In genomic region chr5:44073634-44074033, GRCm38 (mm10) we compare ENCODE assay signal across 20 mouse cellular contexts. TPM values are rescaled to one million over a fixed set of nuclear protein-coding genes. Genes with fewer than 3 reads are reported as not detected.
"Had no signal": no experiment of that assay in that cellular context is flagged by ENCODE, and none has a peak within 500 bp of the region (broad histone marks: within the 10 kb centered on the region; RNA-seq: fewer than 3 reads in every experiment).

No protein-coding gene starts in this region.

- H3K4me1 ChIP-seq: liver, embryonic 13.5 days; megakaryocyte, embryonic 14.5 days; midbrain, embryonic 13.5 days; midbrain, embryonic 15.5 days; neural tube, embryonic 12.5 days had no signal

- H3K27me3 ChIP-seq: liver, embryonic 13.5 days; megakaryocyte, embryonic 14.5 days; midbrain, embryonic 13.5 days; midbrain, embryonic 15.5 days; neural tube, embryonic 12.5 days had no signal

- H3K36me3 ChIP-seq: liver, embryonic 13.5 days; midbrain, embryonic 13.5 days; midbrain, embryonic 15.5 days; neural tube, embryonic 12.5 days had no signal

- H3K9ac ChIP-seq: liver, embryonic 13.5 days; lung, embryonic 14.5 days; midbrain, embryonic 13.5 days; midbrain, embryonic 15.5 days; neural tube, embryonic 12.5 days had no signal

- H3K4me2 ChIP-seq: liver, embryonic 13.5 days; lung, embryonic 14.5 days; midbrain, embryonic 11.5 days; midbrain, embryonic 13.5 days; midbrain, embryonic 15.5 days; neural tube, embryonic 12.5 days had no signal

- DNase-seq: liver, embryonic 13.5 days; lung, adult 18-20 months; lung, embryonic 14.5 days; lung, postnatal 14 days; lung, postnatal 36 days; retina, postnatal 1 day; right cerebral cortex, adult 18-20 months; right cerebral cortex, postnatal 25 days; right cerebral cortex, postnatal 4 days; spleen, adult 18-20 months; thymus, adult 18-20 months; thymus, postnatal 14 days; thymus, postnatal 36 days had no signal

- H3K27ac ChIP-seq: liver, embryonic 13.5 days; macrophage; midbrain, embryonic 13.5 days; midbrain, embryonic 15.5 days; neural tube, embryonic 12.5 days had no signal

- H3K9me3 ChIP-seq: liver, embryonic 13.5 days; megakaryocyte, embryonic 14.5 days; midbrain, embryonic 13.5 days; midbrain, embryonic 15.5 days; neural tube, embryonic 12.5 days had no signal

- H3K4me3 ChIP-seq: liver, embryonic 13.5 days; midbrain, embryonic 13.5 days; midbrain, embryonic 15.5 days; neural tube, embryonic 12.5 days had no signal

- ATAC-seq: midbrain, embryonic 13.5 days; midbrain, embryonic 15.5 days had no signal

RNA-seq across cellular contexts. Expression of gene Prom1, which starts 28.2 kb away (rescaled TPM):
- total RNA-seq: monocyte, adult 5-6 weeks had no signal
